Mouse (Mus musculus) ovary, postnatal 10 days (tissue): ENCODE measurements around the gene Fam114a2.
"Not testable (repeated sequence)": the region's sequence is repeated elsewhere in the genome, so short reads cannot be mapped to it uniquely, and the experiment has no call there.

Experiments used
- DNase-seq: peaks from one replicate; pipeline ENCODE4 v3.0.0; 2022; ENCODE audit warnings: low spot score

Fam114a2 gene

DNA sequence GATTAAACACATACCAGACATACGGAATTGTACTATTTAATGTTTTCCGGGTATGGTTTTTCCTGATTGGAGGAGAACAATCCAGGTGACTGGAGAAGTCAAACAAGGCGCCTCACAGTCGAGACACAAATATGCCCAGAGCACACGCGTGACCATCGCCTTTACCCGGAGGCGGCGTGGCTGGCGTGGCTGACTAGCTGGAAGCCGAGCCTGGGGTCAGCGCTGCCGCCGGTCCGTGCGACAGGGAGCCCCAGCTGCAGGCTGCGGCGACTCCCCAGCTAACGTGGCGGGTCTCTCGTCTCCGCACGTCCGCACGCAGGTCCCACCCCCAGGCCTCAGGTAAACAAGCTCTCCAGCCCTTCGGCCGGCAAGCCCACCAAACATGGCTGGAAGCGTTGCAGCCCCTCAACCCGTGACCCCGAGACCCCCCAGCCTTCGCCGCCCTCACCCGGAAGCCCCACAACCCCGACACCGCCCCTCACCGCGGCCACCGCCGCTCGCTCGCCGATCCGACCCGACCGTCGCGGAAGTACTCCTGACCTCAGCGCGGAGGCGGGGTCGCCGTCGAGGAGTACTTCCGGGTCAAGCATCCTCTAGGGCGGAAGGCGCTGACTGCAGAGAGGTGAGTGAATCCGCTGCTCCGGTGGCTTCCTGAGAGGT lies at the start of gene Fam114a2, which contains the start of gene Mfap3:
Gene Fam114a2 (minus strand): TSS at position 527 of the 660 bp plus-strand sequence.
Gene Mfap3 (plus strand): TSS at position 574 of the 660 bp plus-strand sequence.
- DNase-seq, result peak; percentile 84

DNA sequence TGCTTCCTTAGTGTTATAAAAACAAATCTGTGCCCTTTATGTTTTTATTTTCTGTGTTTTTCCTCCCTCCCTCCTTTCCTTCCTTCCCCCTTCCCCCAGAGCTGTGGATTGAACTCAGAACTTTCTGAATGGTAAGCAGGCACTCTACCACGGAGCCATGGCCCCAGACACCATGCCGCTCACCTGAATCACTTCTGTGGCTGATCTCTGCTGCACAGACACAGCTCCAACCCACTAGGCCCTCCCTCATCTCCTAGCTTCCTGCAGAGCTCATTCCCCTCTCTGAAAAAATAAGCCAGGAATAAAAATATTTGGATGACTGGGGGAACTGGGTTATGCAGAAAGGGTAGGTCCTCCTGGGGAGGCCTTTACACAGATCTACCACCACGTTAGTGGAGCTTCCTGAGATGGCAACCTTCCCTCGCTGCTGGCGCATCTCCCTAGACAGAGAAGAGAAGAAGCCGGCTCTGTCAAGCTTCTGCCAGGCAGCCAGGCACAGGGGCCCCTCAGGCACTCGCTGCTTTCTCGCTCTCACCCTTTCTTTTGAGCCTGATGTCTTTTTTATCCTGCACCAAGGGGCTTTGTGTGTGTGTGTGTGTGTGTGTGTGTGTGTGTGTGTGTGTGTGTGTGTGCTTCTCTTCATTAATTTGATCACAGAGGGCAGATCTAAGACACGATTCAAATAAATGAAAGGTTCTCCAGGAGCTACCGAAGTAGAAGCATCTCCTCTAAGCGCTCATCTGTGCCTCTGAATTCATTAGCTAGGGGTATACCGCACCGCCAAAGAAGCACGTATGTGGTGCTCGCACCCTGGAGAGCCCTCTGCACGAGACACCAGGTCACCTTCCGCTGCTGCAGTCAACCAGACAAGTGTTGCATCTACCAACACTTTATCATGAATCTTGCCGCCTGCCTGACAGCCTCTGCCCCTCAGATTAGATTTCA lies 47.9 kb upstream of the Fam114a2 start:
- no peak for DNase-seq

DNA sequence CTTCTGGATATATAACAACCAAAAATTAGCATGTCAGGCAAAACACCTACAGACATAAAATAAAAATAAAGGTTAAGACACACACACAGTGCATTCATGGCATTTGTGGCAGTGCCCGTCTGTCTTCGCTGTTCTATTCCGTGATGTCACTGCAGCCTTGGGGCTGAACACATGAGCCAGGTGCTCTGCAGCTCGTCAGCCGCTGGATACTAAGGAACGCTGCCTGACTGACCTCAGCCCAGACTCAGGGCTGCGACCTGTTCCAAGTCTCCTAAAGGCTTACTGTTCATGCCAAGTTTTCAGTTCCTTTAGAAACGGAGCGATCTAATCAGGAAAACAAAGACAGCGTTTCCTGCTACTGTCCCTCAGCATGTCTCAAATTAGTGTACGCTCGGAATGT lies 46.1 kb upstream of the Fam114a2 start:
- DNase-seq, result no peak

DNA sequence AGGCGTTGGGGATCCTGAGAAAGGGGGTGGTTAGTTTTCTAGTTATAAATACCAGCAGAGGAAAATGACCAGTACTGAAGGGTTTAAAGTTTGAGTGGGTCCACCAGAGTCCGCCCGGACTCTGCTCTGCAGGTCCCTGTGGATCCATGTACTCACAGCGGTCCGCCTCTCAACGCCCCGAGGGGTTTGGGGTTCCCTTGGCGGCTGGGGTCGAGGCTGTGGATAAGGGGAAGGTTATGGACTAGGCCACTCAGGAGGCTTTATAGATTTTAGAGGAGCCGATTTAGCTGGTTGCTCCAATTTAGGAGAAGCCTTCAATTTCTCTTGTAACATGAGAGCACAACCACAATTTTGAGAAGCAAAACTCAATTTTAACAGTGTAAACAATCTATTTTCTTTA lies 39.5 kb upstream of the Fam114a2 start:
- DNase-seq, result not testable (repeated sequence)

DNA sequence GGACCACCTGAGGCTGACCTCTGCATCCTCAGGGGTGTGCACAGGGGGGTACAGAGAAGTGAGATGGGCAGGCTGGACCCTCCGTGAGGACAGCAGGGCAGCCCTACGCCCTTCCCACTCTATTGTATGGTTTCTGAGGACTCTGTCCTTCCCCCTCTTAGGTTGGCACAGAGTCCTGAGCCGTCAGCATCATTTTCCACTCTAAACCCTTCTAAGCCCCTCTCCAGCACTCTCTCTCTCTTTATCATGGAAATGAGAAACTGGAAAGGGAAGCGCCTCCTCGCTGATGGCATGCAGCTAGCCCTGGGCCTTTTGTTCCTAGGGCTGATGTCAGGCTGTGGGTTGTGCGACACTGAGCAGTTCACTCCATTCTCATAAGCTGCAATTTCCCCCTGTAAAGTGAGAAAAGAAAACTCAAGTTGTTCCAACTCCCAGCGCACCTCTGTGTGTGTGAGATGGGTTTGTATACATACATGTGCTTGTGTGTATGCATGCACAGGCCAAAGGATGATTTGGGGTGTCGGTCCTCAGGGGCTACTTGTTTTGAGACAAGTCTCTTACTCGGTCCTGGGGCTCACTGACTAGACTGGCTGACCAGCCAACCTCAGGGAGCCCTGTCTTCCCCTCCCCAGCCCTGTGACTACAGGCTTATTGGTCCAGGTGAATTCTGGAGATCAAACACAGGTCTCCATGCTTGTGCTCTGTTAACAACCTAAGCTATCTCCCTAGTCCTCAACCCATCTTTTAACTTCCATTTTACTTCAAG lies 34.8 kb upstream of the Fam114a2 start:
- no peak for DNase-seq

DNA sequence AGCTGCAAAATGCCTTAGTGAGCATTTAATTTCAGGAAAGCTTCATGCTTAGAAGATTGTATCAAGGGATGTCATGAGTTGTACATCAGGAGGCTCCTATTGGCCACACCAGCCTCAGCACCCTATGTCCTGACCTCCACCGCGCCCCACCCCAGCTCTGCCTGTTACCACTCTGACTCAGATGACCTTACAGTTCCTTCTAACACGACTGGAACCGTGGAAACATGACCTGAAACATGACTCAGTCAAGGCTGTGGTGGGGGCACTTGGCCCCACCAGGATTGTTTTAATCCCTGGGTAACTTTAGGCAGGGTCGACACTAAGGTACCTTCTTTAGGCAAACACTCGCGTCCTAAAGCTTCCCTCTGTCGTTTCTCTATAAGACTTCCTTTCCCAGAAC lies 32.6 kb upstream of the Fam114a2 start:
- DNase-seq, result no peak

DNA sequence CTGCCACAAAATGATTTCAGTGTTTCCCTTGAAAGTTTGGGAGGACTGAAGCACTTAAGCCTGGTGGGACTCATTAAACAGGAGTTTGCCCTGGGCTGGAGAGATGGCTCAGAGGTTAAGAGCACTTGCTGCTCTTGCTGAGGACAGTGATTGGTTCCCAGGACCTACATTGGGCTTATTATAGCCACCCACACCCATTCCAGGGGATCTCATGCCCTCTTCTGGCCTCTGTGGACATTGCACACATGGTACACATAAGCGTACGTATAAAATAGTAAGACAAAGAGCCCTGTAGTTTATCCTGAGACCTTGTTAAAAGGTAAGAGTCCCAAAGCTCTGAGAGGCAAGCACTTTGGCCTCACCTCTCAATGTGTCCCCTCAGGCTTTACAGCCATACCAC lies 31.8 kb upstream of the Fam114a2 start:
- DNase-seq, result no peak

DNA sequence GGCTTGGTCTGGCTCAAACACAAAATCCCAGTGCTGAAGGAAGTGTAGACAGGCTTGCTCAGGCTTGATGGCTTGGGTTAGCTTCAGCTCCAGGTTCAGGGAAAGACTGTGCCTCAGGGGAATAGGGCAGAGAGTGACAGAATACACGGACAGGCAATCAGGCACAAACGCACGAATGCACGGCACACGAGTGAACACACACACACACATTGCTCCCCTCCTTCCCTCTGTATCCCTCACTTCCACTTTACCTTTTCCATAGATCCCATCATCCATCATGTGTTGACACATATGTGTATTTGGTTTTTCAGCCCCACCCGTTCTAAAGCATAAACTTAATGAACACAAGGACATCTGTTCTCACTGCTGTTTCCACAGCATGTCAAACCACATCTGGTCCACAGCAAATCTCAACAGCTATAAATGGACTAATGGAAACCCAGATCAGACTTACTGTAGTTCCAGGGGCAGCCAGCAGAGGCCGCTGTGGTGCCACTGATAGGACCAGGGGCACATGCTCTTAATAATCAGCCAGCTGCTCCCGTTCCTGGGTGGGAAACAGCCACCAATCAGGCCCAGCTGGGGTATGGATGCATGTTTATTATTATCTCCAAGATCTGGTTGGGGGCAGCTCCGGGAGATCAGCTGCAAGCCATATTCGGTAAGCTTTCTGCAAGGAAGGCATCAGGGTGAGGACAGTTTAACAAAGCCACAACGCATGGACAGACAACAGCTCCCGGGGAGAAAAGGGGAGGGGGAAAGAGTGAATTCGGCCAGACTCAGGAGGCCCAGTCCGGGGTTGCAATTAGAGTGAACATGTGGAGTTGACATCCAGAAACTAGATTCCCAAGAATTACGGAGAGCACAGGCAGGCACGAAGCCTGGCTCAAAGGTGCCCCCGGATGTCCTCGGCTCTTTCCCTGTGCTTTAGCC lies 30.5 kb upstream of the Fam114a2 start:
- peak; percentile 79 for DNase-seq

DNA sequence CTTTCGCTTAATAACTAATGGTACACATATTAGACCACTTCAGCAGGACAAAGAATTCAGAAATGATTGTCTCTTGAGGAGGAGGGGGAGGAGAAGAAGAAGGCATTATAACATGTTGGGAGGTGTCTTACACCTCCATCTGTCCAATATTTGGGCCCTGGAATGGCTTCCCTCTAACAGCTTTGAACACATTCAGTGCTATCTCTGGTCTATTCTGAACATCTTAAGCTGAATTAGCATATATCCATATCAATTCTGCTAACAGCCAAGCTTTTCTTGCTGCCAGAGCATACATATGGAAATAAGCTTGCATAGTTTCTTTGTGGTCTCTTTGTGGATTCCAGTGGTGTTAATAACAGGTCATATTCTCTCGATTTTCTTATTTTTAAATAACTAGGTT lies 22.3 kb upstream of the Fam114a2 start:
- no peak for DNase-seq

DNA sequence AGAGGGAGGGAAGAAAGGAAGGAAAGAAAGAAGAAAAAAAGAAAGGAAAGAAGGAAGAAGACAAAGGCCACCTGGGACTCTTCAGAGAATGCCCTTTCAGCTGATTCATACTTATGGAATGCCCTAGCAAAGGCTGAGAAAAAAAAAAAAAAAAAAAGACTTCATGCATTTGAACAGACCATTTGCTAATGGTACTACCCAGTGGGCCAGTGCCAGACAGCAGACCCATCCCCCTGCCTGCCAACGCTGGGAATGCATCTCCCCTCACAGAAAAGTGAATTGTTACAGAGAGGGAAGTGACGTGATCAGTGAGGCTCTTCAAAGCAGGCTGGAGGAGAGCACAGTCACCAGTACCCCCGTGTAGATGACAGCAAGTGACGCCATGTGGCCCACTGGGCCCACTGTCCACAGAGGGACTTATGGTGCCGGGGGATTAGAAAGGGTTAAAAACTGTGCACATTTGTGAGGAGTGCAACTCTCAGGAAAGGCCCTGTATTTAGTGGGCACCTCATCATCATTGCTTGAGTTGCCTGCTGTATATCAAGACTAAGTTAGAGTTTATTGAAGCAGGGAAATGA lies 21.5 kb upstream of the Fam114a2 start:
- no peak for DNase-seq

DNA sequence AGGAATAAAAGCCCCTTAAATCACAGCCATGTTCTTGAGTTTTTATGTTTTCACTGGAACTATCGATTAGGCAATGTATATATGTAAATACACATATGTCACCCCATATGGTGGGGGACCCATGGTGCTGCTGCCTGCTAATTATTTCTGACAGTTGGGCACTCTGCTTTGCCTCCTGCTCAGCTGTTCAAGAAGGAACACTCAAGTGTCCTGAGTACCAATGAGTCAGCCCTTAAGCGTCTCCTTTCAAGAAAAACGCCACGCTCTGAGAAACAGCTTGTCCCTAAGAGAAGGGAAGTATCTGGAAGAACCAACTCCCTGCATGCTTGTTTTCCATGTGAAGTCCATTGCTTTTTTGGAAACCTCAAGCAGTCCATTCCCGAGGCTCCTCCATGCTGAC lies 17.5 kb upstream of the Fam114a2 start:
- no peak for DNase-seq

DNA sequence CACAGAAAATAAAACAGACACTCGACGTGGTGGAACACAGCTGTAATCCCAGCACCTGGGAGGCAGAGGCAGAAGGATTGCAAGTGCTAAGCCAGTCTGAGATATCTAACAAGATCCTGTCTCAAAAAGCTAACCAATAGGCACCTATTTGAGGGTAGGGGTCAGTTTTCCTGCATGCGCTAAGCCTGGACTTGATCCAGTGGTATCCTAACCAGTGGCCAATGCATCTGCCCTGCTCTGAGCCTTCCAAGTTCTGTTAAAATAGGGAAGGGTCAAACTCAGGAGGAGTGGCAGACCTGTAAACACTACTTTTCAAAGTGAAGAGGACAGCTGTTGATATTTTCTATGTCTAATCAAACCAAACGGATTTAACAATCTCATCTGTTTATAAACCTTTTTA lies 13.9 kb upstream of the Fam114a2 start:
- no peak for DNase-seq

DNA sequence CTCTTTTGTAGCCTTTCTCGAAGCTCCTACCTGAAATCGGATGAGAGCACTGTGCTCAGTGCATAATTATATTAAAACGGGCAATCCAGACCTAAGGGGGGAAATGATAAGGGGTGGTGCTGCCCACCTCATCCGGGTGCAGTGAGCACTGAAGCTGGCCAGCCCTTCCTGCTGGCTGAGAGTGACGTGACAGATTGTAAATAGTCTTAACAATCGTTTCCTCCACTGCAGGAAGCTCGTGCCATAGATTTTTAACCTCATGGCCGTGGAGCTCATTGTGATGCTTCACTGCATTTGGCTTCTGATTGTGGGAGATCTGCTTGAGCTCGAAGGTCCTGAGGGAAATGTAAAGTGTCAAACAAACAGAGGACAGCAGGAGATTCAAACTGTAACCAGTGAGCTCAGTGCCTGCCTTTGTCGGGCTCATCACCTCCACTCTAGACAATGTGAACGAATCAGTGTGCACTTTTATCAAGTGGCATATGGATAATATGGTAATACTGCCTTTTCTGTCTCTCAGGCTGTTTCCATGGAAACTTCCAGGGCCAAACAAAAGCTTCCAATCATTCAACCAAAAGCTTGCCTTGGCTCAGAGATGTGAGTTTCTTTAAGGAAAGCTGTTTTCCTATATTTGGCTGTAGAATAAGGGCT lies 13.0 kb upstream of the Fam114a2 start:
- DNase-seq, result no peak

DNA sequence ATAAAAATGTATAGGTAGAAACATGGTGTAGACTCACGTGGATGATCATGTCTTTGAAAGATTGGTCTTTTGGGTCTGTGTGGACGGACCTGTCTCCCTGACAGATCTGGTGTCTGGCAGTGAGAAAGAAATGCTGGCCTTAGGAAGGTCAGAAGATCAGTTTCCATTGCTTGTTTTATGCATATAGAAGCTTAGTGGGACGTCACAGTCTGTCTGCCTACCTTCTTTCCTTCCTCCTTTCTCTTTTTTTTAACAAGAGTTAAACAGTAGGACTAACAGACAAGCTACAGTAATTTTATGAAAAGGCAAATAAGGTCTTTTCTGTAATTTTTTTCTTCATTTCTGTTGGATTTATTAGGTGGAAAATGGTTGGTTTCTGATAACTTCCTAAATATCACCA lies 10.7 kb upstream of the Fam114a2 start:
- no peak for DNase-seq

DNA sequence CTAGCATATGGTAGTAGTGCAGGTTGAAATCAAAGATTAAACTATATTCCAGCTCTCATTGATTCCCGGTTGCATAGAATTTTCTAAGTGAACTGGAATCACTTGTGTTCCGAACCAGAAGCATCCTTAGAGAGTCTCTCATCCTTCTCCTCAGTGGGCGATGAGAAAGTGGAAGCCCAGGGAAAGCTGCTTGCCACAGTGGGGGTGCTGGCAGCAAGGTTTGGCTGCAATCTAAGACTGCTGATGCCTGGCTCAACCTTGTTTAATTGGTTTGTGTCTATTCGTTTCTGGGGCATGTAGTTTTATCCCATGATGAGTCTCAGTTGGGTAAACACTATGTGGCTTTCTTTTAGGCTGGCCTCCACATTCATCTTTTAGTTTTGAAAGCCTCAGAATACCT lies 9.1 kb upstream of the Fam114a2 start:
- DNase-seq, result no peak

DNA sequence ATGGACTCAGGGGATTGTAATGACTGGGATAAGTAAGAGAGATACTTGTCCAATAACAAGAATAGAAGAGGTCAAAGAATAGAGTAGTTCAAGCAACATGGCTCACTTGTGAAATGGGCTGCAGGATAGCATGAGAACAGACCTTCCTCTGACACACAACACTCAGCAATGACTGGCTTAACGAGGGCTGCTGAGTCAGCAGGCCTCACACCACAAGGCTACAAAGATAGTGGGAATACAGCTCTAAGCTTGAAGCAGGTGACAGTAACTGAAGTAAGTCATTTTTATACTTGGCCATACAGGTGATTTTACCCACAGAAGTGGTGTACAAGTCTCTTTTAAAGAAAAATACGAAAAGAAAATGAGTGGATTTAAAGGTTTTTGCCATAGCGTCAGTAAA lies 7.5 kb upstream of the Fam114a2 start:
- DNase-seq, result no peak

DNA sequence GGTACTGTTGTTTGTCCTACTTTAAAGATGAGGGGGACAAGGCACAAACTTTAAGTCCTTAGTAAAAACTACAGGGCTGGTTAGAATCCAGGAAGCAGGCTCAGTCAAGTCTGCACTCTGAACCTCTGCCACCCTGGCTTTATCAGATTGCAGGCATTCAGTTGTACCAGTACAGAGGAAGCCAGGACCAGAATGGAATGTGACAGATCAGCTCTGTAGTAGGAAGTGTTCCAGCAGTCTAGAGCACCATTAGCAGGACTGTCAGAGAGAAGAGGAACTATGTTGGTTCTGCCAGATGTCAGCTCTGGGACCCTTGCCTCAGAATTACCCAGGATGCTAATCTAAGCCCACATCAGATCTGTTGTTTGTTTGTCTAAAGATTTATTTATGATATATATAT lies 6.2 kb upstream of the Fam114a2 start:
- no peak for DNase-seq

DNA sequence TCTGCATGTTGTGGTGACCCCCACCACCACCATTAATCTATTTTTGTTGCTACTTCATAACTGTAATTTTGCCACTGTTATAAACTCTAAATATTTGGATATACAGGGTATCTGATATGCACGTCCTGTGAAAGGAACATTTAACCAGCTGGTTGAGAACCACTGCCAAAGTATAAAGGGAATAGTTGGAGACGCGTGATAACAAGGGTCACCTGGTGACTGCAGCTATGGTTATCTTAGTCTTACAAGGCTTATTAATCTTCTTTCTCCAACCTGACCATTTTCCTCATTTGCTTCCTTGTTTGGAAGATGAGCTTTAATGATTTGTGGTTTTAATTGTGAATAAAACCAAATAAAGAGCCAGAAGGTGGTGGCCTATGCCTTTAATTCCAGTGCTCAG lies 5.0 kb upstream of the Fam114a2 start:
- DNase-seq, result no peak

DNA sequence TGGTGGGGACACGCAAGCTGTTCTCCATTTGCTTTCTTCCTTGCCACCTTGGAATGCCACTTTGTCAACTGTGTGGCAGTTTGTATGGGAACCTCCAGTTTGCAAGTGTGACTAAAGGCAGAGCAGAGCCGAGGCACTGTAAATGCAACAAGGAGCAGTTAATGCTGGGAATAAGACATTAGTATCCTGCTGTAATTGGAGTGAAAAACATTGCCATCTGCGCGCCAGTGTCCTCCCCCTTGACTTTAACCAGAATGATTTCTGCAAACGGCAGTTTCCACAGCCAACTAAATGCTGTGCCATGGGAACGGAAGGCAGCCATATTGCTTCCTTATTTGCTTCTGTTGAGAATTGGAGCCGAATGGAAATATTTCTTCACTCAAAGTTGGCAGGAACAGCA lies 3.6 kb upstream of the Fam114a2 start:
- DNase-seq, result no peak

DNA sequence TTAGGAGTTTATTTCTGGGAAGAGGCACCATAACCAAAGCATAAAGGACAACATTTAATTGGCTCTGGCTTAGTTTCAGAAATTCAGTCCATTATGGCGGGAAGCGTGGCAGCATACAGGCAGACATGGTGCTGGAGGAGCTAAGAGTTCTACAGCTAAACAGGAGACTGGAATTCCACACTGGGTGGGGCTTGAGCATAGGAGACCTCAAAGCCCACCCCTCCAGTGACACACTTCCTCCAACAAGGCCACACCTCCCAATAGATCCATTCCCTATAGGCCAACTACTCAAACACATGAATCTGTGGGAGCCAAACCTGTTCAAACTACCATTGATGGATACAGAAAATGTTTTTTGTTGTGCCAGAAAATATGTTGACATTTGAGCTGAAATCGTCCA lies 2.8 kb upstream of the Fam114a2 start:
- no peak for DNase-seq

DNA sequence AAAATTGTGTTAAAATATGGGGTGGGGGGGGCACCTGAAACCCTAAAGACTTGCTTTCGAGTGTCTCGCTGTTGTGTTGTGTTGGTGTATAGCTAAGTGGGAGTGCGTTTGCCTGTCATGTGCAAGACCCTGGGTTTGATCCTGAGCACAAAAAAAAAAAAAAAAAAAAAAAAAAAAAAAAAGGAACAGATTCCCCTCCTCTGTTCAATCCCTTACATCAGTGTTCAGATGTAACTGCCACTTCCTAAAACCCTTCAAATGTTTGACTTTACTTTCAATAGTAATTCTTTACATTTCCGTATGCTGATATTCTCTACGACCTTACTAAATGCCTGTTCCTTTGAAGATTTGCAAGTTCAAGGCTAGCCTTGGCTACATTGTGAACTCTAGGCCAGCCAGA lies 887 bp upstream of the Fam114a2 start:
- DNase-seq, result no peak
